8 mouse cellular contexts compared by ENCODE assay signal in genomic region chr2:26933304-26934055, GRCm38 (mm10). TPM values are rescaled to one million over a fixed set of nuclear protein-coding genes. Genes with fewer than 3 reads are reported as not detected.
DNase-seq lines count a peak whose midpoint lies in the region; ATAC-seq and TF ChIP-seq lines count a peak whose summit lies in the region.

TSS of gene Surf4 (minus strand) at chr2:26933928.
TSS of gene Stkld1 (plus strand) at chr2:26934047.

- TF ChIP-seq EP300 in heart, adult 2 months (IDR thresholded peaks at IDR 0.05; ENCODE audit: insufficient read depth, low read depth, low read length), result no peak

- H3K9me3 ChIP-seq in embryonic facial prominence, embryonic 13.5 days, result no peaks in the 10 kb centered on the region
- H3K9me3 ChIP-seq in limb, embryonic 12.5 days, result no peaks in the 10 kb centered on the region
- H3K9me3 ChIP-seq in midbrain, embryonic 14.5 days (ENCODE audit: control insufficient read depth, low read length), result no peaks in the 10 kb centered on the region

- peaks cover 3% of the 10 kb centered on the region; the same call in 1 of the 2 replicates for H3K79me2 ChIP-seq in heart, adult 2 months (replicated peaks; ENCODE audit: control insufficient read depth, insufficient read depth, low read length)

- peak; percentile 98 for DNase-seq in 416B (ENCODE audit: low read depth)
- peak; percentile 83 to 84 for DNase-seq in adrenal gland, postnatal 4 days (ENCODE audit: low spot score in 2 of 2)
- peak; percentile 95 to 97 for DNase-seq in heart, adult 2 months
- peak; percentile 96 to 98 for DNase-seq in kidney, adult 8-10 months
- DNase-seq in midbrain, embryonic 14.5 days, result peak; percentile 97
- DNase-seq in spleen, adult 12 weeks (ENCODE audit: low spot score), result peak; percentile 86

- H3K27me3 ChIP-seq in embryonic facial prominence, embryonic 13.5 days, result no peaks in the 10 kb centered on the region
- no peaks in the 10 kb centered on the region for H3K27me3 ChIP-seq in heart, adult 2 months (ENCODE audit: control insufficient read depth, insufficient read depth, low read length)
- H3K27me3 ChIP-seq in limb, embryonic 12.5 days, result no peaks in the 10 kb centered on the region
- H3K27me3 ChIP-seq in midbrain, embryonic 14.5 days (ENCODE audit: control insufficient read depth, insufficient read depth, low read length), result no peaks in the 10 kb centered on the region

- intact Hi-C loops in heart, adult 2 months (cut with DNase I), result loop anchor here (5.0 to 10.0 kb wide), 2 partner anchors 79 to 301 kb away; no protein-coding TSS in a partner anchor

- TF ChIP-seq POLR2A in heart, adult 2 months (IDR thresholded peaks at IDR 0.05; ENCODE audit: insufficient read depth, low read depth, low read length), result peak; percentile 77

- H3K27ac ChIP-seq in embryonic facial prominence, embryonic 13.5 days, result peak within 1 kb of the TSS; percentile 87
- peak within 1 kb of the TSS; percentile 92 for H3K27ac ChIP-seq in heart, adult 2 months
- peak within 1 kb of the TSS; percentile 93 for H3K27ac ChIP-seq in limb, embryonic 12.5 days
- H3K27ac ChIP-seq in midbrain, embryonic 14.5 days (replicated peaks; ENCODE audit: low read depth, low read length), result peak within 1 kb of the TSS; percentile 78

- under 1% methylated on average over 58 of the region's 70 CpGs for WGBS in embryonic facial prominence, embryonic 13.5 days
- WGBS in heart, adult 2 months, result under 1% methylated on average over 60 of the region's 70 CpGs
- 1% methylated on average over 58 of the region's 70 CpGs for WGBS in limb, embryonic 12.5 days
- 1% methylated on average over 65 of the region's 70 CpGs for WGBS in midbrain, embryonic 14.5 days

- peak within 1 kb of the TSS; percentile 99 for H3K4me3 ChIP-seq in embryonic facial prominence, embryonic 13.5 days
- H3K4me3 ChIP-seq in heart, adult 2 months, result peak within 1 kb of the TSS; percentile 67
- peak within 1 kb of the TSS; percentile 98 for H3K4me3 ChIP-seq in limb, embryonic 12.5 days (replicated peaks)
- peak within 1 kb of the TSS; percentile 91 for H3K4me3 ChIP-seq in midbrain, embryonic 14.5 days (replicated peaks; ENCODE audit: low read depth, low read length)

- H3K36me3 ChIP-seq in embryonic facial prominence, embryonic 13.5 days, result peaks cover 32% of the 10 kb centered on the region
- peaks cover 2% of the 10 kb centered on the region; the same call in 1 of the 2 replicates for H3K36me3 ChIP-seq in heart, adult 2 months (ENCODE audit: control insufficient read depth, insufficient read depth, low read length)
- peaks cover 34% of the 10 kb centered on the region for H3K36me3 ChIP-seq in limb, embryonic 12.5 days
- peaks cover 24% of the 10 kb centered on the region for H3K36me3 ChIP-seq in midbrain, embryonic 14.5 days (ENCODE audit: control insufficient read depth, insufficient read depth, low read length)

- TF ChIP-seq CTCF in heart, adult 2 months (IDR thresholded peaks at IDR 0.05), result peak; percentile 27

- H3K4me1 ChIP-seq in embryonic facial prominence, embryonic 13.5 days, result peaks cover 35% of the 10 kb centered on the region
- H3K4me1 ChIP-seq in heart, adult 2 months (ENCODE audit: control insufficient read depth, insufficient read depth, low read length), result peaks cover 8% of the 10 kb centered on the region
- H3K4me1 ChIP-seq in limb, embryonic 12.5 days (replicated peaks), result peaks cover 21% of the 10 kb centered on the region
- peaks cover 17% of the 10 kb centered on the region for H3K4me1 ChIP-seq in midbrain, embryonic 14.5 days (ENCODE audit: control insufficient read depth, insufficient read depth, low read length)

- peak within 1 kb of the TSS; percentile 73 for H3K4me2 ChIP-seq in embryonic facial prominence, embryonic 13.5 days
- H3K4me2 ChIP-seq in limb, embryonic 12.5 days, result peak within 1 kb of the TSS; percentile 79
- peak within 1 kb of the TSS; percentile 94 for H3K4me2 ChIP-seq in midbrain, embryonic 14.5 days (ENCODE audit: low read length)

- H3K9ac ChIP-seq in embryonic facial prominence, embryonic 13.5 days, result peak within 1 kb of the TSS; percentile 100
- H3K9ac ChIP-seq in heart, adult 2 months (ENCODE audit: low read depth, low read length), result peak within 1 kb of the TSS; percentile 99
- peak within 1 kb of the TSS; percentile 97 for H3K9ac ChIP-seq in limb, embryonic 12.5 days (replicated peaks)
- H3K9ac ChIP-seq in midbrain, embryonic 14.5 days (replicated peaks; ENCODE audit: low read length), result peak within 1 kb of the TSS; percentile 98

- peak; percentile 89 for ATAC-seq in embryonic facial prominence, embryonic 13.5 days (ENCODE audit: insufficient number of reproducible peaks, insufficient read depth, low FRiP score, low TSS enrichment, low read depth)
- peak; percentile 96 for ATAC-seq in limb, embryonic 12.5 days (ENCODE audit: insufficient number of reproducible peaks, insufficient read depth, low FRiP score, low TSS enrichment, low read depth)
- ATAC-seq in midbrain, embryonic 14.5 days (ENCODE audit: low FRiP score, low TSS enrichment), result peak; percentile 94

RNA-seq across cellular contexts. Expression of gene Surf4, which starts in this region (rescaled TPM):
- 100 to 1,000 TPM; 151 to 163 TPM for total RNA-seq in adrenal gland, postnatal 4 days (2021)
- polyA plus RNA-seq in embryonic facial prominence, embryonic 13.5 days (2015; fragmentation: Nextera tagmentation; extraction: Ambion mirVana), result 203 and 220 TPM in 2 replicates
- 10 to 100 TPM; 80.9 to 87.1 TPM for total RNA-seq in heart, adult 2 months (2021)
- polyA plus RNA-seq in heart, adult 2 months (2012; rRNA removed), result 124 and 155 TPM in 2 replicates
- polyA plus RNA-seq in limb, embryonic 12.5 days (2016; fragmentation: Nextera tagmentation; extraction: Ambion mirVana), result 187 and 188 TPM in 2 replicates
- 84.6 and 98.5 TPM in 2 replicates for polyA plus RNA-seq in midbrain, embryonic 14.5 days (2014; fragmentation: Nextera tagmentation; extraction: Ambion mirVana)

RNA-seq across cellular contexts. Expression of gene Stkld1, which starts in this region (rescaled TPM):
- total RNA-seq in adrenal gland, postnatal 4 days (2021), result under 1 TPM; 0.31 to 0.73 TPM
- polyA plus RNA-seq in embryonic facial prominence, embryonic 13.5 days (2015; fragmentation: Nextera tagmentation; extraction: Ambion mirVana), result 0.22 TPM in 1 of 2 replicates, not detected in the other
- not detected for total RNA-seq in heart, adult 2 months (2021)
- 0.06 TPM in 1 of 2 replicates, not detected in the other for polyA plus RNA-seq in heart, adult 2 months (2012; rRNA removed)
- 0.13 TPM in 1 of 2 replicates, not detected in the other for polyA plus RNA-seq in limb, embryonic 12.5 days (2016; fragmentation: Nextera tagmentation; extraction: Ambion mirVana)
- 0.28 and 0.62 TPM in 2 replicates for polyA plus RNA-seq in midbrain, embryonic 14.5 days (2014; fragmentation: Nextera tagmentation; extraction: Ambion mirVana)

Comparison
In these comparisons a context has a peak if more than half of its experiments do, and no peak if none do; other contexts are left out.
1. Peak in every context shown above with its lines: DNase-seq, ATAC-seq, H3K4me3 ChIP-seq and H3K27ac ChIP-seq.